Mouse (Mus musculus) pancreas, adult 10 weeks (tissue): ENCODE measurements around the gene Srgap3. TPM values are rescaled to one million over a fixed set of nuclear protein-coding genes. Genes with fewer than 3 reads are reported as not detected.

ENCODE experiments used
- polyA plus RNA-seq: library from polyadenylated mRNA; stranded (reverse); fragments of 350-450 nt; fragmentation: Illumina TruSeq; extraction: RNeasy Lipid Tissue Mini Kit (QIAGEN cat#74804); gene quantifications from one replicate; pipeline ENCODE4 v1.2.3, GENCODE M21; 2015; ENCODE audit warnings: low read depth, low replicate concordance; ENCODE audit not compliant: insufficient read depth

Gene Srgap3
- polyA plus RNA-seq = 1.0 TPM

DNA sequence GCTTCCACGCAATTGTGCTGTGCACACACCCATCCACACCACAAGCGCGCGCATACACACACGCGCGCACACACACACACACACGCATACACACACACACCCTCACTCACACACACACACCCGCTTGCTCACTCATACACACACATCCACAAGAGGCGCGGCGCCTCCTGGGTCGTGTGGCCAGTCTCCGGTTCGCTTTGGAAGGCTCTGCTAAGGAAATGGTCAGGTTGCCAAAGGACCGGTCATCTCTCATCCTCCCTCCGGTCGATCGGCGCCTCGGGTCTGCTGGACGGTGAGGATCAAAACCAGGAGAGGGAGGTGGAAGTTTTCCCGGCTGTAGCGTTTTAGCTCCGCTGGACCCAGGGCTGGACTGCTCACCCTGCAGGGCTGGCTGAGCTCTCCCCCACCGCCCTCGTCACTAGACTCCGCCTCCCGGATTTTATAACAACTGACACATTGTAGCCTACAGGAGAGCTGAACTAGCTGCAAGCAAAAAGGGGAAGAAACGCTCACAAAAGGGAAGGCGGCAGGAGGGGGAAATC lies at the start of gene Srgap3:
Gene Srgap3 (minus strand): TSS at position 372 of the 542 bp plus-strand sequence.

DNA sequence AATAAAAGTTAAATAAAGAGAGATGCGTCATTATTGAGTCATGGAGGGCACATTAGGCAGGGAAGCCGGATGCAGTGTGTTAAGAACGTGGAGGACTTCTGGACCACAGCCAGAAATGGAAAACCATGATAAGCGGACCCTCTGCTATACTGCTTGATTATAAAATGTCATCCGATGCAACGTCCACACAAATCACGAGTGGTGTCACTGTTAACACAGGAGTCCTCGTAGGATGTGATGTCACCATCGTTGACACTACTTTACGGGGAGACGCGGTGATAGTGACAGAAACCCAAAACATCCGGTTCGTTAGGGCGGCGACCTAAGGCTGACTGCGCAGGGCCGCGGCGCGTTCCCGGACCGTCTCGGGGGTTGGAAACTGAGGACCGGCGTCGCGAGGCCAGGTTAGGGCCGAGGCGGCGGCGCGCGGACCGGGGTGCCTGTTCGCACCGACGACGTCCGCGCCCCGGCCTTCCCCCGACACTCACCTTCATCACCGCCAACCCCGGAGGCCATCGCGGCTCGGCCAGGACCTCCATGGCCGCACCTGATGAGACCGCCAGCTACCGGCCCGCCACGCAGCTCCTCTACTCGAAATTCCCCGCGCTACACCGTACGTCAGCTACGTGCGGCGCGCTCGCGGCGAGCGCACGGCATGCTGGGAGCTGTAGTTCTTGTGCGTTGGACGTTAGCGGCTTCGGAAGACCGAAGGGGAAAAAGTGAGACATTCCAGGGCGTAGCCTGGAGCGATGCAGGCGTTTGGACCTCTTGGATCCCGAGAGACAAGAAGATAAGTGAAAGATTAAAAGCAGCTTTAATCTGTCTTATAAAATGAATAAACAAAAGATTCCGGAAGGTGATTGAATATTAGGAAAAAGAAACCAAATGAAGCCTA lies 250.8 kb downstream of the Srgap3 start, which contains the start of gene Rad18:
Gene Rad18 (minus strand): TSS at position 631 of the 895 bp plus-strand sequence.

Other genes starting within 250 kb of the Srgap3 start
- 11.0 TPM for gene Thumpd3, start 99.0 kb upstream of the Srgap3 start, polyA plus RNA-seq
- gene Setd5, start 130.1 kb upstream of the Srgap3 start, polyA plus RNA-seq = 18.7 TPM
- 1.8 TPM for gene Lhfpl4, start 248.1 kb upstream of the Srgap3 start, polyA plus RNA-seq